Mouse (Mus musculus): ENCODE measurements around the gene Adra2c. TPM values are rescaled to one million over a fixed set of nuclear protein-coding genes. Genes with fewer than 3 reads are reported as not detected.

Gene Adra2c
- polyA plus RNA-seq (2016; fragmentation: Nextera tagmentation; extraction: Ambion mirVana): 0.06 TPM in 2 replicates

GRCm38 (mm10) chr5:35278019-35278418, at the start of gene Adra2c:
Gene Adra2c (plus strand): TSS chr5:35278319.
- H3K4me3 ChIP-seq: peak within 1 kb of the TSS; percentile 59
- peak within 1 kb of the TSS; percentile 96 for H3K4me2 ChIP-seq
- ATAC-seq (ENCODE audit: insufficient number of reproducible peaks, low FRiP score): no peak
- H3K27me3 ChIP-seq (replicated peaks): peaks cover 90% of the 10 kb centered on the region
- no peaks in the 10 kb centered on the region for H3K36me3 ChIP-seq
- peak within 1 kb of the TSS; percentile 28; the same call in 1 of the 2 replicates for H3K9ac ChIP-seq
- peaks cover 23% of the 10 kb centered on the region for H3K4me1 ChIP-seq (replicated peaks)
- H3K27ac ChIP-seq (ENCODE audit: poor library complexity, severe bottlenecking): no peak within 1 kb of the TSS
- H3K9me3 ChIP-seq (replicated peaks): no peaks in the 10 kb centered on the region
- WGBS: 36% methylated on average over 3 of the region's 3 CpGs

- ATAC-seq (ENCODE audit: insufficient number of reproducible peaks, low FRiP score): no peak
- Histone ChIP-seq H3K27ac (ENCODE audit: poor library complexity, severe bottlenecking) (no peak overlapping the region), H3K9ac (no peak overlapping the region), H3K9me3 (replicated peaks) (no peaks in the 10 kb centered on the region), H3K4me2 (no peak overlapping the region), H3K36me3 (no peaks in the 10 kb centered on the region), H3K27me3 (replicated peaks) (peaks cover 21% of the 10 kb centered on the region), H3K4me3 (no peak overlapping the region), H3K4me1 (replicated peaks) (peaks cover 8% of the 10 kb centered on the region)
- 51% methylated on average over 4 of the region's 4 CpGs for WGBS
Observed at GRCm38 (mm10) chr5:35233142-35233541, 45.0 kb upstream of the Adra2c start.

GRCm38 (mm10) chr5:35237757-35238156, 40.4 kb upstream of the Adra2c start:
- no peak overlapping the region for H3K4me3 ChIP-seq
- H3K4me2 ChIP-seq: no peak overlapping the region
- no peak overlapping the region for H3K9ac ChIP-seq
- no peaks in the 10 kb centered on the region for H3K9me3 ChIP-seq (replicated peaks)
- no peak for ATAC-seq (ENCODE audit: insufficient number of reproducible peaks, low FRiP score)
- H3K27me3 ChIP-seq (replicated peaks): peaks cover 9% of the 10 kb centered on the region; the same call in 1 of the 2 replicates
- H3K4me1 ChIP-seq (replicated peaks): no peaks in the 10 kb centered on the region
- no peak overlapping the region for H3K27ac ChIP-seq (ENCODE audit: poor library complexity, severe bottlenecking)
- 79% methylated on average over 4 of the region's 4 CpGs for WGBS
- no peaks in the 10 kb centered on the region for H3K36me3 ChIP-seq

GRCm38 (mm10) chr5:35238627-35239026, 39.5 kb upstream of the Adra2c start:
- no peak overlapping the region for H3K9ac ChIP-seq
- H3K4me3 ChIP-seq: no peak overlapping the region
- no peaks in the 10 kb centered on the region for H3K9me3 ChIP-seq (replicated peaks)
- 0 out of 2 replicates have a peak, but pooled peaks cover 5% of the 10 kb centered on the region for H3K27me3 ChIP-seq (replicated peaks)
- H3K4me2 ChIP-seq: no peak overlapping the region
- no peak overlapping the region for H3K27ac ChIP-seq (ENCODE audit: poor library complexity, severe bottlenecking)
- no peaks in the 10 kb centered on the region for H3K36me3 ChIP-seq
- no peaks in the 10 kb centered on the region for H3K4me1 ChIP-seq (replicated peaks)
- ATAC-seq (ENCODE audit: insufficient number of reproducible peaks, low FRiP score): no peak
- 65% methylated on average over 2 of the region's 2 CpGs for WGBS

- 72% methylated on average over 3 of the region's 3 CpGs for WGBS
- no peak for ATAC-seq (ENCODE audit: insufficient number of reproducible peaks, low FRiP score)
- no peaks in the 10 kb centered on the region for H3K4me1 ChIP-seq (replicated peaks)
Observed at GRCm38 (mm10) chr5:35241556-35241955, 36.6 kb upstream of the Adra2c start.

GRCm38 (mm10) chr5:35244204-35244603, 33.9 kb upstream of the Adra2c start:
- WGBS: 0% methylated on average over 1 of the region's 1 CpGs

More at GRCm38 (mm10) chr5:35241556-35241955, 36.6 kb upstream of the Adra2c start:
- Histone ChIP-seq H3K9me3 (replicated peaks) (no peaks in the 10 kb centered on the region), H3K9ac (no peak overlapping the region), H3K36me3 (no peaks in the 10 kb centered on the region), H3K4me2 (no peak overlapping the region), H3K27me3 (replicated peaks) (peaks cover 27% of the 10 kb centered on the region), H3K4me3 (no peak overlapping the region), H3K27ac (ENCODE audit: poor library complexity, severe bottlenecking) (no peak overlapping the region)

GRCm38 (mm10) chr5:35245555-35246273, 32.4 kb upstream of the Adra2c start:
- no peaks in the 10 kb centered on the region for H3K36me3 ChIP-seq
- WGBS: 51% methylated on average over 11 of the region's 11 CpGs
- no peak overlapping the region for H3K27ac ChIP-seq (ENCODE audit: poor library complexity, severe bottlenecking)
- no peak overlapping the region for H3K4me2 ChIP-seq
- H3K9ac ChIP-seq: no peak overlapping the region
- no peak for ATAC-seq (ENCODE audit: insufficient number of reproducible peaks, low FRiP score)
- H3K4me1 ChIP-seq (replicated peaks): no peaks in the 10 kb centered on the region
- H3K9me3 ChIP-seq (replicated peaks): no peaks in the 10 kb centered on the region
- H3K27me3 ChIP-seq (replicated peaks): peaks cover 34% of the 10 kb centered on the region
- no peak overlapping the region for H3K4me3 ChIP-seq

More at GRCm38 (mm10) chr5:35244204-35244603, 33.9 kb upstream of the Adra2c start:
- no peak for ATAC-seq (ENCODE audit: insufficient number of reproducible peaks, low FRiP score)
- Histone ChIP-seq H3K27me3 (replicated peaks) (peaks cover 31% of the 10 kb centered on the region), H3K4me1 (replicated peaks) (no peaks in the 10 kb centered on the region), H3K9me3 (replicated peaks) (no peaks in the 10 kb centered on the region), H3K9ac (no peak overlapping the region), H3K4me2 (no peak overlapping the region), H3K4me3 (no peak overlapping the region), H3K36me3 (no peaks in the 10 kb centered on the region), H3K27ac (ENCODE audit: poor library complexity, severe bottlenecking) (no peak overlapping the region)

- H3K9ac ChIP-seq: no peak overlapping the region
- H3K9me3 ChIP-seq (replicated peaks): no peaks in the 10 kb centered on the region
- H3K27ac ChIP-seq (ENCODE audit: poor library complexity, severe bottlenecking): no peak overlapping the region
- H3K36me3 ChIP-seq: no peaks in the 10 kb centered on the region
- peaks cover 18% of the 10 kb centered on the region for H3K4me1 ChIP-seq (replicated peaks)
- no peak overlapping the region for H3K4me3 ChIP-seq
- ATAC-seq (ENCODE audit: insufficient number of reproducible peaks, low FRiP score): 0 out of 2 replicates have a peak, but pooled peaks have one; percentile 42
- H3K27me3 ChIP-seq (replicated peaks): peaks cover 17% of the 10 kb centered on the region
- no peak overlapping the region for H3K4me2 ChIP-seq
- 28% methylated on average over 5 of the region's 5 CpGs for WGBS
Observed at GRCm38 (mm10) chr5:35254964-35255716, 23.0 kb upstream of the Adra2c start.

- 23% methylated on average over 4 of the region's 4 CpGs for WGBS
- 0 out of 2 replicates have a peak, but pooled peaks cover 6% of the 10 kb centered on the region for H3K4me1 ChIP-seq (replicated peaks)
- no peaks in the 10 kb centered on the region for H3K9me3 ChIP-seq (replicated peaks)
- no peak overlapping the region for H3K9ac ChIP-seq
- no peak overlapping the region for H3K27ac ChIP-seq (ENCODE audit: poor library complexity, severe bottlenecking)
- no peak overlapping the region for H3K4me3 ChIP-seq
- H3K36me3 ChIP-seq: no peaks in the 10 kb centered on the region
- no peak for ATAC-seq (ENCODE audit: insufficient number of reproducible peaks, low FRiP score)
- no peak overlapping the region for H3K4me2 ChIP-seq
- peaks cover 71% of the 10 kb centered on the region for H3K27me3 ChIP-seq (replicated peaks)
Observed at GRCm38 (mm10) chr5:35263716-35264115, 14.4 kb upstream of the Adra2c start.

GRCm38 (mm10) chr5:35267486-35267885, 10.6 kb upstream of the Adra2c start:
- H3K27me3 ChIP-seq (replicated peaks): peaks cover 92% of the 10 kb centered on the region

GRCm38 (mm10) chr5:35275356-35275755, 2.8 kb upstream of the Adra2c start:
- Histone ChIP-seq H3K4me3 (no peak overlapping the region), H3K9ac (no peak overlapping the region), H3K36me3 (no peaks in the 10 kb centered on the region), H3K4me2 (no peak overlapping the region), H3K27me3 (replicated peaks) (peaks cover 86% of the 10 kb centered on the region), H3K4me1 (replicated peaks) (peaks cover 18% of the 10 kb centered on the region), H3K9me3 (replicated peaks) (no peaks in the 10 kb centered on the region), H3K27ac (ENCODE audit: poor library complexity, severe bottlenecking) (no peak overlapping the region)
- WGBS: 61% methylated on average over 11 of the region's 11 CpGs
- no peak for ATAC-seq (ENCODE audit: insufficient number of reproducible peaks, low FRiP score)

More at GRCm38 (mm10) chr5:35267486-35267885, 10.6 kb upstream of the Adra2c start:
- Histone ChIP-seq H3K9ac (no peak overlapping the region), H3K27ac (ENCODE audit: poor library complexity, severe bottlenecking) (no peak overlapping the region), H3K4me2 (no peak overlapping the region), H3K4me1 (replicated peaks) (0 out of 2 replicates have a peak, but pooled peaks cover 6% of the 10 kb centered on the region), H3K9me3 (replicated peaks) (no peaks in the 10 kb centered on the region), H3K4me3 (no peak overlapping the region), H3K36me3 (no peaks in the 10 kb centered on the region)
- no peak for ATAC-seq (ENCODE audit: insufficient number of reproducible peaks, low FRiP score)
- WGBS: 75% methylated on average over 7 of the region's 7 CpGs

Data from heart, embryonic 12.5 days (tissue).